Mouse (Mus musculus) bone marrow, adult 2 months (tissue): ENCODE results near the gene Birc5.

Source experiments
- CTCF ChIP-seq: fragments of 200-500 bp; IDR thresholded peaks from 2 replicates; pipeline ENCODE4 v1.5.1; 2011; ENCODE audit warnings: low read length, control low read depth; ENCODE audit not compliant: control insufficient read depth, insufficient read depth
- POLR2A ChIP-seq: fragments of 200-500 bp; IDR thresholded peaks from 2 replicates; pipeline ENCODE4 v1.6.1; 2011; ENCODE audit warnings: low read depth, mild to moderate bottlenecking, control low read depth, low read length, borderline replicate concordance; ENCODE audit not compliant: control insufficient read depth

GRCm38 (mm10) chr11:117872861-117873608 is 24.0 kb downstream of the Birc5 start, which contains the start of gene Tha1:
- no peak for TF ChIP-seq CTCF
- peak; percentile 29; the same call in 1 of the 2 replicates for TF ChIP-seq POLR2A
